Mouse (Mus musculus): Measurements from ENCODE around the gene Nbea.

Nbea gene

GRCm38 (mm10) chr3:55783171-55784081 is 400.1 kb downstream of the Nbea start:
- no peak for DNase-seq (ENCODE audit: low spot score)

- DNase-seq (ENCODE audit: low spot score) = no peak
These were observed 400.7 kb downstream of the Nbea start for GRCm38 (mm10) chr3:55782771-55783170.

GRCm38 (mm10) chr3:55782056-55782687 is 401.3 kb downstream of the Nbea start, which contains the start of gene Mab21l1:
TSS of gene Mab21l1 (plus strand) at chr3:55782510.
- no peak for DNase-seq (ENCODE audit: low spot score)

GRCm38 (mm10) chr3:55781429-55782055 is 402.0 kb downstream of the Nbea start:
- DNase-seq (ENCODE audit: low spot score) = no peak

GRCm38 (mm10) chr3:55780120-55781070 is 403.1 kb downstream of the Nbea start:
- DNase-seq (ENCODE audit: low spot score) = no peak

GRCm38 (mm10) chr3:55778764-55779730 is 404.5 kb downstream of the Nbea start:
- no peak for DNase-seq (ENCODE audit: low spot score)

- no peak for DNase-seq (ENCODE audit: low spot score)
These were observed 406.0 kb downstream of the Nbea start for GRCm38 (mm10) chr3:55777501-55777900.

GRCm38 (mm10) chr3:55775753-55776152 is 407.7 kb downstream of the Nbea start:
- no peak for DNase-seq (ENCODE audit: low spot score)

- no peak for DNase-seq (ENCODE audit: low spot score)
These were observed 408.3 kb downstream of the Nbea start for GRCm38 (mm10) chr3:55775245-55775644.

GRCm38 (mm10) chr3:55774203-55774602 is 409.3 kb downstream of the Nbea start:
- no peak for DNase-seq (ENCODE audit: low spot score)

- DNase-seq (ENCODE audit: low spot score) = no peak
These were observed 414.2 kb downstream of the Nbea start for GRCm38 (mm10) chr3:55769308-55769707.

GRCm38 (mm10) chr3:55768654-55769053 is 414.8 kb downstream of the Nbea start:
- DNase-seq (ENCODE audit: low spot score) = no peak

- no peak for DNase-seq (ENCODE audit: low spot score)
These were observed 419.9 kb downstream of the Nbea start for GRCm38 (mm10) chr3:55763591-55763990.

GRCm38 (mm10) chr3:55758297-55758696 is 425.2 kb downstream of the Nbea start:
- DNase-seq (ENCODE audit: low spot score) = no peak

GRCm38 (mm10) chr3:55756602-55757190 is 426.8 kb downstream of the Nbea start:
- no peak for DNase-seq (ENCODE audit: low spot score)

GRCm38 (mm10) chr3:55755805-55756601 is 427.5 kb downstream of the Nbea start:
- no peak for DNase-seq (ENCODE audit: low spot score)

GRCm38 (mm10) chr3:55754981-55755608 is 428.4 kb downstream of the Nbea start:
- DNase-seq (ENCODE audit: low spot score) = no peak

GRCm38 (mm10) chr3:55753872-55754271 is 429.6 kb downstream of the Nbea start:
- DNase-seq (ENCODE audit: low spot score) = no peak

- no peak for DNase-seq (ENCODE audit: low spot score)
These were observed 430.9 kb downstream of the Nbea start for GRCm38 (mm10) chr3:55752558-55752957.

Measured in layer of hippocampus, adult 9-10 months (tissue).